Mouse (Mus musculus) brain, embryonic 14.5 days (tissue): Measurements from ENCODE around the gene Tifa. TPM values are rescaled to one million over a fixed set of nuclear protein-coding genes. Genes with fewer than 3 reads are reported as not detected.

Experiments
- DNase-seq: peaks from one replicate; pipeline ENCODE4 v3.0.0-alpha.2; 2011; ENCODE audit warnings: low read depth
- CTCF ChIP-seq: fragments of 200-500 bp; IDR thresholded peaks from 2 replicates; pipeline ENCODE4 v1.5.1; 2012; ENCODE audit warnings: inconsistent platforms, mild to moderate bottlenecking, moderate library complexity, borderline replicate concordance; ENCODE audit not compliant: insufficient read depth, insufficient read length; ENCODE audit errors: extremely low read depth
- POLR2A ChIP-seq: fragments of 200-500 bp; IDR thresholded peaks from 2 replicates; pipeline ENCODE4 v1.6.1; 2012; ENCODE audit warnings: mild to moderate bottlenecking, inconsistent platforms, borderline replicate concordance; ENCODE audit not compliant: poor library complexity, insufficient read depth, insufficient read length, severe bottlenecking; ENCODE audit errors: extremely low read depth
- polyA plus RNA-seq: library from polyadenylated mRNA; depleted of rRNA; stranded (reverse); fragments of >200 nt; gene quantifications from 2 replicates; pipeline ENCODE4 v1.2.3, GENCODE M21; 2012

The Tifa gene
- polyA plus RNA-seq, 1 experiment = 2.5 TPM

DNA sequence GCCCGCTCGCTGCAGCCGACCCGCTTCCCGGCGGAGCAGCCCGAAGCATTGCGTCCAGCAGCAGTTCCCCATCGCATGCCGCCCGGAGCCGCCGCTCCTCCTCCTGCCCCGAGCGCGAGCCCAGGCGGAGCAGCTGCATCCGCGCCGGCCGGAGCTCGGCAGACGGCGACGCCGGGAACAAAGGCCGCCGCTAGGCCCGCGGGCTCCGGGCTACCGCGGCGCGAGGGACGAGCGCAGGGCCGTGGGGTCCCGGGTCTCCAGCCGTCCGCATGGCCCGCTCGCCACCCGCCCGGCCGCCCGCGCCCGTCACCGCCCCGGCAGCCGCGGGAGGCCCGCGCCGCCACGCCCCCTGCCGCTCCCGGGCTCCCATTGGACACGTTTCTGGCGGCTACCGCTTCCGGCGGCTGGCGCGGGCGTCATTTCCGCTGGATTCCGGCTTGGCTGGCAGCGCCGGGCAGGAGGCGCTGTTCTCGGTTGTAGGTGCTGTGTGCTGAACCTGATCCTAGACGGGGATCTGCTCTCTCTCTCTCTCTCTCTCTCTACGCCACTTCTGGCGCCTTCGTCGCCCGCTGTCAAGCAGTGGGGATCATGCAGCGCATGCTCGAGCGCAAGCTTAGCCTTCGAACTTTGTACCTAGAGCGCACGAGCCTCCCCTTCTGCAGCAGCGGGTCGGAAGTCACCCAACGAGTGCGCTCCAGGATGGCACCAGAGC, 47.7 kb downstream of the Tifa start, which contains the start of gene Ap1ar:
TSS of gene Ap1ar (minus strand) at position 370 of the 712 bp plus-strand sequence.
- peak; percentile 98 for DNase-seq
- peak; percentile 89 for TF ChIP-seq POLR2A
- TF ChIP-seq CTCF = peak; percentile 66

DNA sequence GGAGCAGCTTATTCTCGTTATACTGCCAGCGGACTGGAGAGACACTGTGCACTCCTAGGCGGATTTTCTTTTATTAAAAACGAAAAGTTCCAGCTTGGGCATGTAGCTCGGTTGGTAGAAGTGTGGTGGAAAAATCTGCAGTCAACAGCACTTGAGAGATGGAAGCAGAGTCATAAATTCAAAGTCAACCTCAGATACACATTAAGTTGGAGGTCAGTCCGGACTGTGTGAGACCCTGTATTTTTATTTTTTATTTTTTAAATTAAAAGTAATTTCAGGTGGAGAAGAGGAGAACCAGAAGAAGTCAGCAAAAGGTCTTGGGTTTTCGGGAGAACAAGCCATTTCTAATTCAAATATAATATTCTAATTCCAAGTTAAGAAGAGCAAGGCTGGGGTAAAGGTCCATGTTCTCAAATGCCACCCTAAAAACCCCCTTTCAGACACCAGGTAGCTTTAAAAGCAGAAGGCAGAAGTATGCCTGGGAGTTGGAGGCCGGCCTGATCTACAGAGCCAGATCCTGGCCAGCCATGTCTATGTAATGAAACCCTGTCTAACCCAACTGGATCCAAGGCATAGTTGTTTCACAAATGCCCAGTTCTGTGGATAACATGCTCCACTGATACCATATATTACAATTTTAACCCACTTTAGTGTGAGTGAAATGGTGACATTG, 48.5 kb downstream of the Tifa start:
- no peak for TF ChIP-seq CTCF
- no peak for TF ChIP-seq POLR2A
- no peak for DNase-seq

GRCm38 (mm10) chr3:127841926-127842325, 52.3 kb downstream of the Tifa start:
- no peak for TF ChIP-seq POLR2A
- no peak for TF ChIP-seq CTCF
- peak; percentile 73 for DNase-seq

DNA sequence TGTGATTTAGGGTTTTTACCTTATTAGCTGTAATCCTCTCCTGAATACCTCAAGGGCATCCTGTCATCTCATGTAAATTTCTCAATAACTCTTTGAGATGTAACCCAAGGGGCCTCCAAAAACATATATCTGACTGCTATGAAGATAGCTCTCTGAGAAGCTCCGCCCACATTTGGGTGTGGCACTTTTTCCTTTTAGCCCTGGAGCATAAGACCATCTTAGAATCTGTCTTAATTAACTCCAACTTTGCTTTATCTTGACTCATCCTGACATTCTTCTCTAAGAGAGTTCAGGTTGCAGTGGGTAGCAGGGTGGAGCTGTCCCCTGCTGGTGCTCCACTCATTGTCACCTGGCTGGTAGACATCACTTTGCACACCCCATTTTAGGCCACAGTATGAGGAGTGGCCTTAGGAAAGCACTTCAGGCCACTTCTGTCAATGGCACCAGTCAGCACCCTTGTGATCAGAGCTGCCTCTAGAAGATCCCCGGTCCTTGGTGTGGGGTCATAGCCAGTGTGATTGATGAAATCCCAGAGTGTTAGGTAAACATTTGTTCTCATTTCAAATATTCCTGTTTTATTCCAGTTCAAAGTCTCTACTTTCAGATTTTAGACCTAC, 53.8 kb downstream of the Tifa start:
- no peak for DNase-seq
- TF ChIP-seq CTCF (no peak), POLR2A (no peak)

DNA sequence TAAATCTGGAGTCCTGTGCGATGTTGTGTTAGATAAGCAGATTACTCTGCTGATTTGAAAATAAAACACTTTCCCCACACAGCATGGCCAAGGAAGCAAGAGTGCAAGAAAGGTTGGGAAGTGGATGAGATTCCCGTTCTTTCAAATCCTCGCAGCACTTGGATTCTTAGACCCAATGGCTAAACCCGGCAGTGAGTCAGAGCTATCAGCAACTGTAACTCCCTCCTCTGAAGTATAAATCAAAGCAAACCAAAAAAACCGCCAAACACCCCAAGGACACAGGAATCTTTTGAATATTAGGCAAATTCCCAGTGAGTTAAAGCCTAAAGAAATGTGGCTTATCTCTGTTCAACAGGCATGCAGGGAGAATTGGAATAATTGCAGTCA, 54.3 kb downstream of the Tifa start:
- no peak for DNase-seq
- TF ChIP-seq POLR2A = no peak
- TF ChIP-seq CTCF = no peak

DNA sequence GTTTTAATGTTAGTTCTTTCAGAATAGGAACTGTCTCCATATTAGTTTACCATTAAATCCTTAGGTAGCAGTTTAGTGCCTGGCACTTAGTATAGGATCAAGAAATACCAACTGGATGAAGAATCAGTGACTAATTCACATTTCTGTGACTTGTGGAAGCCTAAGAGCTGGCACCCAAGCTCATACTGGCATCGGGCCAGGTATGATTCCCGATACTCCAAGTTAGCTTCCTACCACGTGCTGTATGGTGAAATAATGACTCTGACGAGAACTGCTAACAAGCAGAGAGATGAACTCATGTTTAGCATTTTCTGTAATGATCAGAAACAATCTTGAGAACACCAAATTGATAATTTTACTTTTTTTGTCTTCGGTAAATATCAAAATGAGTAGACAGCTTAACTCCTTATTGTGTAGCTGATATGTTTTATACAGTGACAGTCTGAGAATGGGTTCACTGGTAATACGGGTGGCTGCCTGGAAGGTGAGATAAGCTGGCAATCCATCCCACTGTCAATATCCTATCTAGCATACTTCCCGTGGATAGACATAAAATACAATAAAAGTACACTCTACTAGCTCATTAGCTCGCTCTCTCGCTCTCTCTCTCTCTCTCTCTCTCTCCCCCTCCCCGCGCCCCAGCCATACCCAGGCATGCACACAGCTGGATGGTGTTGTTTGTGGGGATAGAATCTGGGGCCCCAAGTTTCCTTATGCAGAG, 58.6 kb downstream of the Tifa start:
- peak; percentile 71 for DNase-seq
- TF ChIP-seq CTCF (no peak), POLR2A (no peak)

- TF ChIP-seq CTCF (no peak), POLR2A (no peak)
- DNase-seq = no peak
Observed at GRCm38 (mm10) chr3:127849922-127850321, 60.3 kb downstream of the Tifa start.

GRCm38 (mm10) chr3:127850776-127851646, 61.4 kb downstream of the Tifa start:
- no peak for DNase-seq
- no peak for TF ChIP-seq CTCF

GRCm38 (mm10) chr3:127852722-127853121, 63.1 kb downstream of the Tifa start:
- TF ChIP-seq CTCF (no peak), POLR2A (no peak)
- DNase-seq = peak; percentile 82

- TF ChIP-seq POLR2A (no peak), CTCF (peak; percentile 85)
- peak; percentile 95 for DNase-seq
Observed at GRCm38 (mm10) chr3:127853431-127854206, 64.0 kb downstream of the Tifa start.
